Mouse (Mus musculus) lung, adult 2 months (tissue): ENCODE data around the gene Mroh2a.

ENCODE experiments used
- CTCF ChIP-seq: fragments of 200-500 bp; IDR thresholded peaks from 2 replicates; pipeline ENCODE4 v1.5.1; 2011; ENCODE audit warnings: mild to moderate bottlenecking, low read length, control low read depth; ENCODE audit not compliant: insufficient read depth
- POLR2A ChIP-seq: fragments of 200-500 bp; IDR thresholded peaks from 2 replicates; pipeline ENCODE4 v1.6.1; 2011; ENCODE audit warnings: low read depth, mild to moderate bottlenecking, control low read depth, low read length, borderline replicate concordance; ENCODE audit errors: extremely low read depth

DNA sequence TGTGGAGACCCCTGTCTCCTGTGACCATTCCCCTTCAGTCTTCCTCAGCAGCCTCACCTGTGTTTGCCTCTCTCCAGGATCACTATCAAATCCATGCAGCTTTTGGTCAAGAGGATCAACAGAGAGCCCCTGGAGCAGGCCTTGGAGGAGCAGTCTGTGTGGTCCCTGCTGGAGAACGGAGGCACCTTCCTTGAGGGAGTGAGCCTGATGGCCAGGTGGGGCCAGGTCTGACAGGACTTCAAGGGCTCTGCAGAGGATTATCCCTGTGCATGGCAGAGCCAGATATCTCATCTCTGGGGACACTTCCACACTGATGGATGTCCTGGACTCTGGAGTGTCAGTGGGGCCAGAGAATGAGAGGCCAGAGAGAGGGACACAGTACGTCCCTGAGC lies 28.7 kb downstream of the Mroh2a start:
- no peak for TF ChIP-seq POLR2A
- no peak for TF ChIP-seq CTCF
